Mouse (Mus musculus): ENCODE data around the gene Ap3s2.

GRCm38 (mm10) chr7:79847456-79848451 is 72.7 kb downstream of the Ap3s2 start:
- no peak for TF ChIP-seq CTCF (conservative IDR thresholded peaks at IDR 0.05; ENCODE audit: low read length)
- no peak for TF ChIP-seq POU5F1 (IDR thresholded peaks at IDR 0.05; ENCODE audit: borderline replicate concordance, low read length)

All from E14TG2a.4 (cell line).